Mouse (Mus musculus): ENCODE data around the gene Pon2. TPM values are rescaled to one million over a fixed set of nuclear protein-coding genes. Genes with fewer than 3 reads are reported as not detected.
"Not testable (repeated sequence)": the region's sequence is repeated elsewhere in the genome, so short reads cannot be mapped to it uniquely, and the experiment has no call there.

The Pon2 gene
- 31.2 and 33.0 TPM in 2 replicates for polyA plus RNA-seq (2014; fragmentation: Nextera tagmentation; extraction: Ambion mirVana)

GRCm38 (mm10) chr6:5298092-5298554, at the start of gene Pon2:
Pon2 (minus strand) TSS chr6:5298455.
- H3K4me1 ChIP-seq (replicated peaks; ENCODE audit: control insufficient read depth, insufficient read depth, low read length), result no peaks in the 10 kb centered on the region
- H3K9ac ChIP-seq (ENCODE audit: low read depth, low read length), result peak within 1 kb of the TSS; percentile 75
- no peaks in the 10 kb centered on the region for H3K27me3 ChIP-seq (ENCODE audit: control insufficient read depth, insufficient read depth, low read length)
- DNase-seq (ENCODE audit: low spot score) (peak; percentile 82), ATAC-seq (ENCODE audit: low FRiP score) (peak; percentile 94)
- H3K4me2 ChIP-seq (replicated peaks; ENCODE audit: low read depth, low read length), result peak within 1 kb of the TSS; percentile 83
- H3K36me3 ChIP-seq (ENCODE audit: control insufficient read depth, insufficient read depth, low read length), result no peaks in the 10 kb centered on the region
- under 1% methylated on average over 45 of the region's 47 CpGs for WGBS
- no peaks in the 10 kb centered on the region for H3K9me3 ChIP-seq (ENCODE audit: control insufficient read depth, low read length)
- H3K27ac ChIP-seq (ENCODE audit: low read depth, low read length), result peak within 1 kb of the TSS; percentile 71
- H3K4me3 ChIP-seq (ENCODE audit: low read depth, low read length), result peak within 1 kb of the TSS; percentile 54

- Histone ChIP-seq H3K27me3 (ENCODE audit: control insufficient read depth, insufficient read depth, low read length) (no peaks in the 10 kb centered on the region), H3K9me3 (ENCODE audit: control insufficient read depth, low read length) (no peaks in the 10 kb centered on the region), H3K9ac (ENCODE audit: low read depth, low read length) (no peak overlapping the region), H3K4me1 (replicated peaks; ENCODE audit: control insufficient read depth, insufficient read depth, low read length) (no peaks in the 10 kb centered on the region), H3K27ac (ENCODE audit: low read depth, low read length) (no peak overlapping the region), H3K4me3 (ENCODE audit: low read depth, low read length) (no peak overlapping the region), H3K36me3 (ENCODE audit: control insufficient read depth, insufficient read depth, low read length) (no peaks in the 10 kb centered on the region), H3K4me2 (replicated peaks; ENCODE audit: low read depth, low read length) (no peak overlapping the region)
- ATAC-seq (ENCODE audit: low FRiP score), result no peak
- DNase-seq (ENCODE audit: low spot score), result no peak
- 75% methylated on average over 6 of the region's 6 CpGs for WGBS
Measured at GRCm38 (mm10) chr6:5344255-5344654, 46.0 kb upstream of the Pon2 start.

- 91% methylated on average over 1 of the region's 1 CpGs for WGBS
- H3K27me3 ChIP-seq (ENCODE audit: control insufficient read depth, insufficient read depth, low read length); H3K27ac ChIP-seq (ENCODE audit: low read depth, low read length); DNase-seq (ENCODE audit: low spot score); H3K36me3 ChIP-seq (ENCODE audit: control insufficient read depth, insufficient read depth, low read length); H3K4me1 ChIP-seq (replicated peaks; ENCODE audit: control insufficient read depth, insufficient read depth, low read length); H3K9me3 ChIP-seq (ENCODE audit: control insufficient read depth, low read length); ATAC-seq (ENCODE audit: low FRiP score); H3K4me3 ChIP-seq (ENCODE audit: low read depth, low read length); H3K9ac ChIP-seq (ENCODE audit: low read depth, low read length); H3K4me2 ChIP-seq (replicated peaks; ENCODE audit: low read depth, low read length): not testable (repeated sequence)
Measured at GRCm38 (mm10) chr6:5339283-5339682, 41.0 kb upstream of the Pon2 start.

GRCm38 (mm10) chr6:5338781-5339180, 40.5 kb upstream of the Pon2 start:
- not testable (repeated sequence) for H3K4me1 ChIP-seq (replicated peaks; ENCODE audit: control insufficient read depth, insufficient read depth, low read length); H3K27me3 ChIP-seq (ENCODE audit: control insufficient read depth, insufficient read depth, low read length); H3K4me3 ChIP-seq (ENCODE audit: low read depth, low read length); ATAC-seq (ENCODE audit: low FRiP score); H3K36me3 ChIP-seq (ENCODE audit: control insufficient read depth, insufficient read depth, low read length); H3K9me3 ChIP-seq (ENCODE audit: control insufficient read depth, low read length); H3K27ac ChIP-seq (ENCODE audit: low read depth, low read length); H3K4me2 ChIP-seq (replicated peaks; ENCODE audit: low read depth, low read length); H3K9ac ChIP-seq (ENCODE audit: low read depth, low read length); DNase-seq (ENCODE audit: low spot score)
- 88% methylated on average over 4 of the region's 4 CpGs for WGBS

DNA sequence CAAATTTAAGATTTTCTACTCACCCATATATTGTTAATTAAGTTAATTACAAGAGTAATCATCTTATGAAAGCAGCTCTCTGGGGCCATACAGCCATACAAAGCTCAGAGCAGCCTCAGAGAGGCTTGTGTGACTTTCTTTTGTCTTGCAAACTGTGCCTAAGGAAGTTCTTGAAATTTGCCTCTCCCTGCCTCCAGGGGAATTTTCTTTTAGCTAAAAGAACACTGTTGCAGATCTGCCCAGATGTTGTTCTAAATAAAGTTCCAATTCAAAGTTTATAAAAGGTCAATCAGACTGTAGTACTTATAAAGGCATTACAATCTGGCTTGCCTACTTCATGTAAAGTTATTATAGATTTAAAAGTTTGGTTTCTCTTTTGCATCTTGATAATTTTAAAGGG, 37.8 kb upstream of the Pon2 start:
- H3K9ac ChIP-seq (ENCODE audit: low read depth, low read length); H3K9me3 ChIP-seq (ENCODE audit: control insufficient read depth, low read length); H3K27me3 ChIP-seq (ENCODE audit: control insufficient read depth, insufficient read depth, low read length); H3K4me2 ChIP-seq (replicated peaks; ENCODE audit: low read depth, low read length); H3K36me3 ChIP-seq (ENCODE audit: control insufficient read depth, insufficient read depth, low read length); ATAC-seq (ENCODE audit: low FRiP score); H3K4me1 ChIP-seq (replicated peaks; ENCODE audit: control insufficient read depth, insufficient read depth, low read length); H3K4me3 ChIP-seq (ENCODE audit: low read depth, low read length); DNase-seq (ENCODE audit: low spot score); H3K27ac ChIP-seq (ENCODE audit: low read depth, low read length): not testable (repeated sequence)

- ATAC-seq (ENCODE audit: low FRiP score) (no peak), DNase-seq (ENCODE audit: low spot score) (no peak)
- WGBS, result 50% methylated on average over 5 of the region's 5 CpGs
- Histone ChIP-seq H3K4me1 (replicated peaks; ENCODE audit: control insufficient read depth, insufficient read depth, low read length) (no peaks in the 10 kb centered on the region), H3K27ac (ENCODE audit: low read depth, low read length) (no peak overlapping the region), H3K9ac (ENCODE audit: low read depth, low read length) (no peak overlapping the region), H3K4me3 (ENCODE audit: low read depth, low read length) (no peak overlapping the region), H3K36me3 (ENCODE audit: control insufficient read depth, insufficient read depth, low read length) (no peaks in the 10 kb centered on the region), H3K9me3 (ENCODE audit: control insufficient read depth, low read length) (no peaks in the 10 kb centered on the region), H3K27me3 (ENCODE audit: control insufficient read depth, insufficient read depth, low read length) (no peaks in the 10 kb centered on the region), H3K4me2 (replicated peaks; ENCODE audit: low read depth, low read length) (no peak overlapping the region)
Measured at GRCm38 (mm10) chr6:5334021-5334420, 35.8 kb upstream of the Pon2 start.

DNA sequence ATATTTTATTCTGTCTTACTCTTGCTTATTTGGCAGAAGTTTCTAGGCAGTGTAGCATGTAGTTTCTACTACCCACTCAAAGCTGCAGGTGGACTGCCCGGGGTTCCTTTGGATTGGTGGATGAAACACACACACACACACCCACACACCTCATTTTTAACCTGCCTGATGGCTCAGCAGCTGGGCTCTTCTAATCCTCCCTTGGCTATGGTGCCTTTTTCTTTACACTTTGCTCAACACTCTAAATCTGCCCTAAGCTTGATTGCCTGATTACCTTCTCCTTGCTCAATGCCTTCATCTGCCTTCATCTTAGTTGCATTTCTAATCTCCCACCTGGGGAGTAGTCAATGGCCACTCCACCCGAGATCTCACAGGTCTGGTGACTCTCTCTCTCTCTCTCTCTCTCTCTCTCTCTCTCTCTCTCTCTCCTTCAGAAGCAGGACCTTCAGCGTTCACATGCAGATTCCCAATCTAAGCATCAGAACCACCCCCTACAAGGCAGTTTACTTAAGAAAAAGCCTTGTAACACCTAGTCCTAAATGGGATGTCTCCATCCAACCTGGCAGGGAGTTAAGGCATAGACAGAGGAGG, 34.4 kb upstream of the Pon2 start:
- no peaks in the 10 kb centered on the region for H3K36me3 ChIP-seq (ENCODE audit: control insufficient read depth, insufficient read depth, low read length)
- H3K4me2 ChIP-seq (replicated peaks; ENCODE audit: low read depth, low read length), result no peak overlapping the region
- no peaks in the 10 kb centered on the region for H3K27me3 ChIP-seq (ENCODE audit: control insufficient read depth, insufficient read depth, low read length)
- no peaks in the 10 kb centered on the region for H3K9me3 ChIP-seq (ENCODE audit: control insufficient read depth, low read length)
- no peak overlapping the region for H3K4me3 ChIP-seq (ENCODE audit: low read depth, low read length)
- 82% methylated on average over 3 of the region's 3 CpGs for WGBS
- H3K4me1 ChIP-seq (replicated peaks; ENCODE audit: control insufficient read depth, insufficient read depth, low read length), result no peaks in the 10 kb centered on the region
- no peak overlapping the region for H3K9ac ChIP-seq (ENCODE audit: low read depth, low read length)
- DNase-seq (ENCODE audit: low spot score), result no peak
- ATAC-seq (ENCODE audit: low FRiP score), result no peak
- H3K27ac ChIP-seq (ENCODE audit: low read depth, low read length), result no peak overlapping the region

DNA sequence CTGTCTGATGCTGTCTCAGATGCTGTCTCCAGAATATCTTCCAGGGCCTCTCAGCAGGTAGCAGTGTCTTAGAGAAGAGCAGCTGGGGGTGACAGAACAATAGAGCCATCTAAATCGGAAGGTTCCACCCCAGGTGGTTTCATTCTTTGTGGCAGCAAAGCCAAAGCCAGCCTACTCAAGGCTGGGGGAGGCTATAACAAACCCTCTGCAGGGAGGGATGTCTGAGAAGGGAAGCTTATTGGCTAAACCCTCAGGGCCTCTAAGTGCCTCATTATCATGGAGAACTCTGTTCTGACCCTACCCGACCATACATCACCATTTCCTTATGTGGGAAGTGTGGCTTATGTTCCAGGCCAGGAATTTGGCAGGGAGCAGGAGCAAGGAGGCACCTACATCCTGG, 26.9 kb upstream of the Pon2 start:
- no peak overlapping the region for H3K4me2 ChIP-seq (replicated peaks; ENCODE audit: low read depth, low read length)
- 0 out of 2 replicates have a peak, but pooled peaks cover 3% of the 10 kb centered on the region for H3K9me3 ChIP-seq (ENCODE audit: control insufficient read depth, low read length)
- ATAC-seq (ENCODE audit: low FRiP score), result no peak
- H3K27ac ChIP-seq (ENCODE audit: low read depth, low read length), result no peak overlapping the region
- H3K4me1 ChIP-seq (replicated peaks; ENCODE audit: control insufficient read depth, insufficient read depth, low read length), result no peaks in the 10 kb centered on the region
- no peak overlapping the region for H3K9ac ChIP-seq (ENCODE audit: low read depth, low read length)
- H3K4me3 ChIP-seq (ENCODE audit: low read depth, low read length), result no peak overlapping the region
- 64% methylated on average over 2 of the region's 2 CpGs for WGBS
- DNase-seq (ENCODE audit: low spot score), result no peak
- H3K36me3 ChIP-seq (ENCODE audit: control insufficient read depth, insufficient read depth, low read length), result no peaks in the 10 kb centered on the region
- no peaks in the 10 kb centered on the region for H3K27me3 ChIP-seq (ENCODE audit: control insufficient read depth, insufficient read depth, low read length)

DNA sequence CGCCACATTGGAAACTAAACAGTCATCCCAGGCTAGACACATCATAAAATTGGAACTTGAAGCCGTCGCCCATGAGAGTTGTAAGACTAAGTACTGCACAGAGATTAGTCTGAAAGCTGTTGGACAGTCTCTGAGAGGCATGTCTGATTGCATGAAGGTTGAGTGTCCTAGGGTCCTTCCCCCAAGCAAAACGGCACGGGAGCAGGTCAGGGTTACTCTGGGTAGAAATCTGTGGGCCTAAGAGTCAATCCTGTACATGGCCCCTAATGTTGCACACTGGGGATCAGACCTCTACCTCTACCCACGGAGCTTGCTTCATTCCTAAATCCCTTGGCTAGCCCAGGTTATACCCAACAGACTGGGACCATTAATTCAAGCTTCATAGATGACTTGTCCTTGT, 25.8 kb upstream of the Pon2 start:
- H3K27me3 ChIP-seq (ENCODE audit: control insufficient read depth, insufficient read depth, low read length); DNase-seq (ENCODE audit: low spot score); H3K4me2 ChIP-seq (replicated peaks; ENCODE audit: low read depth, low read length); H3K4me3 ChIP-seq (ENCODE audit: low read depth, low read length); ATAC-seq (ENCODE audit: low FRiP score); H3K36me3 ChIP-seq (ENCODE audit: control insufficient read depth, insufficient read depth, low read length); H3K9me3 ChIP-seq (ENCODE audit: control insufficient read depth, low read length); H3K27ac ChIP-seq (ENCODE audit: low read depth, low read length); H3K9ac ChIP-seq (ENCODE audit: low read depth, low read length); H3K4me1 ChIP-seq (replicated peaks; ENCODE audit: control insufficient read depth, insufficient read depth, low read length): not testable (repeated sequence)
- 93% methylated on average over 6 of the region's 6 CpGs for WGBS
